Mouse (Mus musculus) olfactory bulb, adult 2 months (tissue): Measurements from ENCODE around the gene Aldh3b1. TPM values are rescaled to one million over a fixed set of nuclear protein-coding genes. Genes with fewer than 3 reads are reported as not detected.
"Not testable (repeated sequence)": the region's sequence is repeated elsewhere in the genome, so short reads cannot be mapped to it uniquely, and the experiment has no call there.

Experiments used
- H3K27ac ChIP-seq: fragments of 200-500 bp; 2 replicates; pipeline ENCODE4 v1.5.1; 2012; ENCODE audit warnings: low read depth, low read length; ENCODE audit not compliant: insufficient read depth
- H3K4me1 ChIP-seq: fragments of 200-500 bp; 2 replicates; pipeline ENCODE4 v1.6.1; 2012; ENCODE audit warnings: low read length; ENCODE audit not compliant: control insufficient read depth, insufficient read depth
- H3K4me3 ChIP-seq: fragments of 200-500 bp; 2 replicates; pipeline ENCODE4 v1.5.1; 2012; ENCODE audit warnings: mild to moderate bottlenecking, low read depth, low read length, moderate library complexity; ENCODE audit not compliant: insufficient read depth
- CTCF ChIP-seq: fragments of 200-500 bp; IDR thresholded peaks from 2 replicates; pipeline ENCODE4 v1.5.1; 2012; ENCODE audit warnings: low read depth, mild to moderate bottlenecking, low read length, moderate library complexity; ENCODE audit not compliant: insufficient read depth
- POLR2A ChIP-seq: fragments of 200-500 bp; IDR thresholded peaks from 2 replicates; pipeline ENCODE4 v1.6.1; 2012; ENCODE audit warnings: mild to moderate bottlenecking, low read depth, low read length, moderate library complexity; ENCODE audit not compliant: insufficient read depth
- WGBS: fragments of 180-500 bp; shearing (Covaris S2); methylation state at CpG from one replicate; pipeline ENCODE4 v1.1.7; 2018; 5-methylcytosine and 5-hydroxymethylcytosine counted together
- polyA plus RNA-seq: library from polyadenylated mRNA; stranded (reverse); fragments of >200 nt; gene quantifications from 2 replicates; pipeline ENCODE4 v1.2.4, GENCODE M21; 2012; ENCODE audit warnings: low replicate concordance; ENCODE audit not compliant: missing spikeins, insufficient read depth, insufficient read length

The Aldh3b1 gene
- polyA plus RNA-seq, 1 experiment, result not detected

DNA sequence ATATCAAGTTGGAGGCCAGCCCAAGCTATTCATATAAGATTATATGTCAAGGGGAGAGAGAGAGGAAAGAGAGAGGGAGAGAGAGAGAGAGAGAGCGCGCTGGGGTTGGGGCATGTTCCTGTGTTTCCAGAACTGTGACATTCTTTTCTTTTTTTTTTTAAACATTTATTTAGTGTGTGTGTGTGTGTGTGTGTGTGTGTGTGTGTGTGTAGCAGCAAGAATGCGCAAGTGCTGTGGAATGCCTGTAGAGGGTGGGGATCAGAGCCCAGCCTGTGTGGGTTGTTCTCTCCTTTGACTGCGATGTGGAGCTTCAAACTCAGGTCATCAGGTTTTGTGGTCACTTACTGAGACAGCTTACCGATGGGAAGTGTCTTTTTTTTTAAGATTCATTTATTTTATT lies 30.6 kb upstream of the Aldh3b1 start:
- WGBS, result 87% methylated on average over 5 of the region's 5 CpGs
- Histone ChIP-seq H3K4me1 (peaks cover 3% of the 10 kb centered on the region; the same call in 1 of the 2 replicates), H3K27ac (no peak overlapping the region), H3K4me3 (no peak overlapping the region)
- TF ChIP-seq CTCF (no peak), POLR2A (no peak)

GRCm38 (mm10) chr19:3959030-3959429 lies 29.4 kb upstream of the Aldh3b1 start:
- peaks cover 3% of the 10 kb centered on the region; the same call in 1 of the 2 replicates for H3K4me1 ChIP-seq
- no peak overlapping the region for H3K4me3 ChIP-seq
- no peak for TF ChIP-seq CTCF
- TF ChIP-seq POLR2A, result no peak
- H3K27ac ChIP-seq, result no peak overlapping the region

DNA sequence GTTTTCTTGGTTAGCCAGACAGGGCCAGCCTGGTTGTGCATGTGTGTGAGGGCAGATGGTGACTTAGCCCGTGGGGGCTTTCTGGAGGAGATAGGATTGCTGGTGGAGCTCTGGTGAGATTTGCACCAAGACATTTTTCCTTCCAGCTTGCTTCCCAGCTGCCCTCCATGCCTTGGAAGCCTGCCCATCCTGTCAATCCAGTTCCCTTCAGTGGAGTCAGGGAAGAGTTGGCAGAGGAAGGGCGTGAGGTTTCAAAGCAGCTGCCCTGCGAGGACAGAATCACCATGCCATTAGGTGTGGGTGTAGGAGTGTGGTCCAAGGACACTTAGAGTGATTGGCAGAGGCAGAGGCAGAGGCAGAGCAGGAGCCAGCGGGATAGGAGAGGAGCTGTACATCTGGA lies 28.9 kb upstream of the Aldh3b1 start, which contains the start of gene Aldh3b3:
TSS of gene Aldh3b3 (plus strand) at position 176 of the 400 bp plus-strand sequence.
- no peak for TF ChIP-seq CTCF
- TF ChIP-seq POLR2A, result no peak
- 46% methylated on average over 4 of the region's 4 CpGs for WGBS
- Histone ChIP-seq H3K4me1 (peaks cover 3% of the 10 kb centered on the region; the same call in 1 of the 2 replicates), H3K27ac (no peak within 1 kb of the TSS), H3K4me3 (no peak within 1 kb of the TSS)

- not testable (repeated sequence) for H3K4me3 ChIP-seq, H3K27ac ChIP-seq, H3K4me1 ChIP-seq
- WGBS, result 87% methylated on average over 5 of the region's 5 CpGs
Measured at GRCm38 (mm10) chr19:3957296-3958036, 27.9 kb upstream of the Aldh3b1 start.

GRCm38 (mm10) chr19:3955804-3956203 lies 26.2 kb upstream of the Aldh3b1 start:
- Histone ChIP-seq H3K27ac (no peak overlapping the region), H3K4me3 (no peak overlapping the region), H3K4me1 (no peaks in the 10 kb centered on the region)
- 69% methylated on average over 4 of the region's 4 CpGs for WGBS
- TF ChIP-seq CTCF, result no peak

GRCm38 (mm10) chr19:3955033-3955432 lies 25.4 kb upstream of the Aldh3b1 start:
- WGBS, result 83% methylated on average over 3 of the region's 3 CpGs
- Histone ChIP-seq H3K27ac (no peak overlapping the region), H3K4me1 (no peaks in the 10 kb centered on the region), H3K4me3 (no peak overlapping the region)
- TF ChIP-seq POLR2A (no peak), CTCF (no peak)

DNA sequence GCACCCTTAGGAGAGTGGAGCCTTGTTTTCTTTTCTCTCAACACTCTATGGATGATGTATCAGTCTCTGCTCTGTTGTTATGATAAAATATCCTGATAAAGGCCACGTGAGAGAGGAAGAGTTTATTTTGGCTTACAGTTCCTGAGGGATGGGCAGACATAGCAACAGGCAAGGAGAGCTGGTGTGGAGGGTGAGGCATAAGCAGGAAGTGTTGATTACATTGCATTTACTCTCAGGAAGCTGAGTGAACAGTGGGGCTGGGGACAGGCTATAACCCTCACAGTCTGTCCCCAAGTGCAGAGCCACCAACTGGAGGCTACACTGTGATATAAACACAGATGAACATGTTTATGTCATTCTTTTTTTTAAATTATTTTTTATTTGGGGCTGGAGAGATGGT lies 22.5 kb upstream of the Aldh3b1 start:
- H3K27ac ChIP-seq, result no peak overlapping the region
- no peak for TF ChIP-seq CTCF
- TF ChIP-seq POLR2A, result no peak
- no peaks in the 10 kb centered on the region for H3K4me1 ChIP-seq
- WGBS, result 66% methylated on average over 1 of the region's 1 CpGs
- H3K4me3 ChIP-seq, result no peak overlapping the region

GRCm38 (mm10) chr19:3951461-3951860 lies 21.9 kb upstream of the Aldh3b1 start:
- Histone ChIP-seq H3K4me3 (no peak overlapping the region), H3K4me1 (no peaks in the 10 kb centered on the region)
- TF ChIP-seq POLR2A, result no peak
- no peak for TF ChIP-seq CTCF

DNA sequence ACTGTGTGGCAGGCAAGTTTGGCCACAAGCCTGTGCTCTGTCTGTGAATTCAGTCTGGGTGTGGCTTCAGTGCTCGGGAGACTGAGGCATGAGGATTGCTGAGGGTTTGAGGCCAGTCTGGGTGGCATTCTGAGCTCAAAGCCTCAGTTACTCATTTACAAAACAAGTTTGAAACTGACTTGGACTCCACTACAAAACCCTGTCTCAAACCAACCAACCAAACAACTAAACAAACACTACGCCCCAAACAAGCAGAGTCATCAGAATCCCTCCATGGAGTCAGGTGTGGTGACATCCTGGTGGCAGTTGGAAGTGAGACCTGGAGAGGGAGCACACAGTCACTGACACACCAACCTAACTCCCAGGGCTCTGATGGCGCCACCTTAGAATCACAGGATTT lies 20.7 kb upstream of the Aldh3b1 start:
- WGBS, result 90% methylated on average over 3 of the region's 3 CpGs
- Histone ChIP-seq H3K4me1 (no peaks in the 10 kb centered on the region), H3K4me3 (no peak overlapping the region), H3K27ac (no peak overlapping the region)
- TF ChIP-seq CTCF, result no peak
- TF ChIP-seq POLR2A, result no peak

More at GRCm38 (mm10) chr19:3951461-3951860, 21.9 kb upstream of the Aldh3b1 start:
- no peak overlapping the region for H3K27ac ChIP-seq

DNA sequence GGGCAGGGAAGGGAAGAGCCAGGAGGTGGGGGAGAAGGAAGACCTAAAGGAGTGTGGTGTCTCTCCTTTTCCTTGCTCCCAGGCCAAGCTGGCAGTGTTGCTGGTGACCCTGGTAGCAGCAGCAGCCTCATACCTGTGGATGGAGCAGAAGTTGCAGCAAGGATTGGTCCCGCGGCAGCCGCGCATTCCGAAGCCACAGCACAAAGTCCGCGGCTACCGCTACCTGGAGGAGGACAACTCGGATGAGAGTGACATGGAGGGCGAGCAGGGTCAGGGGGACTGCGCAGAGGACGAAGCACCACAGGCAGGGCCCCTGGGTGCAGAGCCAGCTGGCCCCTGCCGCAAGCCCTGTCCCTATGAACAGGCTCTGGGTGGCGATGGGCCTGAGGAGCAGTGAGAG lies 18.9 kb upstream of the Aldh3b1 start:
- TF ChIP-seq CTCF, result no peak
- TF ChIP-seq POLR2A, result no peak
- Histone ChIP-seq H3K4me1 (no peaks in the 10 kb centered on the region), H3K27ac (no peak overlapping the region), H3K4me3 (no peak overlapping the region)
- 77% methylated on average over 14 of the region's 14 CpGs for WGBS
